Mouse (Mus musculus): ENCODE measurements around the gene Nhlrc3. TPM values are rescaled to one million over a fixed set of nuclear protein-coding genes. Genes with fewer than 3 reads are reported as not detected.

Nhlrc3 gene
- polyA plus RNA-seq, 1 experiment: 7.1 TPM

DNA sequence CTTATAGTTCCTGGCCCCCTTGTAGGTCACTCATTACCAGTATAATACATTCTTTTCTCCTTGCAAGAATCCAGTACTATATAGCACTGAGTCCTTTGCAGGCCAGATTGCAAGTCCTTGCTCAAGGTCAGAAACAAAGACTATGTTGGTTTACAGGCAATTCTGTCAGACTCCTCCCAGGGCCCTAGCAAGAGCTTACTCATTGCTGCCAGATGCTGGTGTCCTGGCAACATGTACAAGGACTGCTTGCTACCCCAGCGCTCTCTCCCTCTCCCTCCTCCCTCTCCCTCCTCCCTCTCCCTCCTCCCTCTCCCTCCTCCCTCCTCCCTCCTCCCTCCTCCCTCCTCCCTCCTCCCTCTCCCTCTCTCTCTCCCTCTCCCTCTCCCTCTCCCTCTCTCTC lies 56.0 kb downstream of the Nhlrc3 start:
- WGBS: 78% methylated on average over 1 of the region's 1 CpGs
- TF ChIP-seq POLR2A (IDR thresholded peaks at IDR 0.05; ENCODE audit: low read depth, low read length) (no peak), CTCF (IDR thresholded peaks at IDR 0.05; ENCODE audit: extremely low read depth, insufficient read depth, insufficient read length, insufficient replicate concordance) (no peak)
- DNase-seq (ENCODE audit: low read depth in 1 of 2, low spot score in 2 of 2): no peak
- Histone ChIP-seq H3K27me3 (ENCODE audit: control insufficient read depth, insufficient read depth, low read length) (no peaks in the 10 kb centered on the region), H3K36me3 (ENCODE audit: control insufficient read depth, insufficient read depth, low read length) (no peaks in the 10 kb centered on the region), H3K27ac (ENCODE audit: insufficient read depth, low read length) (no peak overlapping the region), H3K4me1 (ENCODE audit: control insufficient read depth, insufficient read depth, insufficient read length) (no peaks in the 10 kb centered on the region), H3K4me3 (ENCODE audit: extremely low read depth, insufficient read depth, insufficient read length) (no peak overlapping the region)

Other genes starting within 250 kb of the Nhlrc3 start
- gene Proser1, start 334 bp upstream of the Nhlrc3 start, polyA plus RNA-seq (2012; rRNA removed): 38.2 and 42.8 TPM in 2 replicates
- not detected in 2 replicates for gene Stoml3, start 25.3 kb upstream of the Nhlrc3 start, polyA plus RNA-seq (2012; rRNA removed)
- 1.2 and 1.7 TPM in 2 replicates for gene Frem2, start 194.0 kb upstream of the Nhlrc3 start, polyA plus RNA-seq (2012; rRNA removed)